Mouse (Mus musculus) forebrain, embryonic 10.5 days (tissue): ENCODE data around the gene Pamr1. TPM values are rescaled to one million over a fixed set of nuclear protein-coding genes. Genes with fewer than 3 reads are reported as not detected.

Source experiments
- DNase-seq: peaks from one replicate; pipeline ENCODE4 v3.0.0-alpha.2; 2017; ENCODE audit warnings: low spot score; ENCODE audit errors: extremely low spot score
- H3K27ac ChIP-seq: fragments of 300-500 bp; sonication (generic); 2 replicates; pipeline ENCODE4 v1.5.1; 2016; ENCODE audit warnings: mild to moderate bottlenecking
- H3K27me3 ChIP-seq: fragments of 300-500 bp; sonication (generic); 2 replicates; pipeline ENCODE4 v1.6.1; 2016; ENCODE audit warnings: mild to moderate bottlenecking; ENCODE audit not compliant: poor library complexity, severe bottlenecking
- H3K36me3 ChIP-seq: fragments of 300-500 bp; sonication (generic); replicated peaks from 2 replicates; pipeline ENCODE4 v1.6.1; 2016; ENCODE audit warnings: mild to moderate bottlenecking, moderate library complexity
- H3K4me1 ChIP-seq: fragments of 300-500 bp; sonication (generic); 2 replicates; pipeline ENCODE4 v1.6.1; 2016
- H3K4me3 ChIP-seq: fragments of 300-500 bp; sonication (generic); 2 replicates; pipeline ENCODE4 v1.5.1; 2016; ENCODE audit warnings: mild to moderate bottlenecking, moderate library complexity
- H3K9me3 ChIP-seq: fragments of 300-500 bp; sonication (generic); 2 replicates; pipeline ENCODE4 v1.6.1; 2016; ENCODE audit warnings: mild to moderate bottlenecking, moderate library complexity
- WGBS: fragments of 180-500 bp; shearing (Covaris S2); methylation state at CpG from one replicate; pipeline ENCODE4 v1.1.7; 2016; 5-methylcytosine and 5-hydroxymethylcytosine counted together
- polyA plus RNA-seq: library from polyadenylated mRNA; unstranded; fragments of >200 nt; fragmentation: Nextera tagmentation; extraction: Ambion mirVana; gene quantifications from 2 replicates; pipeline ENCODE4 v1.2.1, GENCODE M21; 2016

Gene Pamr1
- polyA plus RNA-seq, 1 experiment from 2014 or later = 0.38 TPM

- no peaks in the 10 kb centered on the region for H3K36me3 ChIP-seq
- H3K27me3 ChIP-seq = no peaks in the 10 kb centered on the region
- peaks cover 12% of the 10 kb centered on the region for H3K4me1 ChIP-seq
- no peak overlapping the region for H3K27ac ChIP-seq
- no peak overlapping the region for H3K4me3 ChIP-seq
- DNase-seq = no peak
- 93% methylated on average over 9 of the region's 9 CpGs for WGBS
- no peaks in the 10 kb centered on the region for H3K9me3 ChIP-seq
These were observed 127.0 kb downstream of the Pamr1 start for GRCm38 (mm10) chr2:102676716-102677312.

- Histone ChIP-seq H3K27me3 (no peaks in the 10 kb centered on the region), H3K4me1 (peaks cover 12% of the 10 kb centered on the region), H3K27ac (no peak overlapping the region), H3K9me3 (no peaks in the 10 kb centered on the region), H3K36me3 (no peaks in the 10 kb centered on the region), H3K4me3 (no peak overlapping the region)
- DNase-seq = no peak
- WGBS = 83% methylated on average over 6 of the region's 6 CpGs
These were observed 127.6 kb downstream of the Pamr1 start for GRCm38 (mm10) chr2:102677400-102677799.

- no peaks in the 10 kb centered on the region for H3K9me3 ChIP-seq
- H3K4me1 ChIP-seq = peaks cover 7% of the 10 kb centered on the region
- no peak overlapping the region for H3K27ac ChIP-seq
- H3K4me3 ChIP-seq = no peak overlapping the region
- no peaks in the 10 kb centered on the region for H3K27me3 ChIP-seq
- WGBS = 93% methylated on average over 7 of the region's 7 CpGs
- DNase-seq = no peak
- H3K36me3 ChIP-seq = no peaks in the 10 kb centered on the region
These were observed 131.5 kb downstream of the Pamr1 start for GRCm38 (mm10) chr2:102681351-102681750.

GRCm38 (mm10) chr2:102682168-102682567, 132.4 kb downstream of the Pamr1 start:
- no peak overlapping the region for H3K27ac ChIP-seq
- H3K9me3 ChIP-seq = no peaks in the 10 kb centered on the region
- no peaks in the 10 kb centered on the region for H3K27me3 ChIP-seq
- H3K36me3 ChIP-seq = no peaks in the 10 kb centered on the region
- H3K4me3 ChIP-seq = no peak overlapping the region
- DNase-seq = no peak
- H3K4me1 ChIP-seq = peaks cover 7% of the 10 kb centered on the region
- 57% methylated on average over 5 of the region's 5 CpGs for WGBS

GRCm38 (mm10) chr2:102685371-102686107, 135.7 kb downstream of the Pamr1 start:
- DNase-seq = no peak
- Histone ChIP-seq H3K9me3 (no peaks in the 10 kb centered on the region), H3K27me3 (no peaks in the 10 kb centered on the region), H3K4me3 (no peak overlapping the region), H3K36me3 (no peaks in the 10 kb centered on the region), H3K27ac (no peak overlapping the region), H3K4me1 (peaks cover 12% of the 10 kb centered on the region)
- 88% methylated on average over 7 of the region's 7 CpGs for WGBS

GRCm38 (mm10) chr2:102686108-102686450, 136.3 kb downstream of the Pamr1 start:
- Histone ChIP-seq H3K27me3 (no peaks in the 10 kb centered on the region), H3K4me3 (no peak overlapping the region), H3K9me3 (no peaks in the 10 kb centered on the region), H3K36me3 (no peaks in the 10 kb centered on the region), H3K4me1 (peaks cover 12% of the 10 kb centered on the region), H3K27ac (0 out of 2 replicates have a peak overlapping the region, but pooled peaks have one; percentile 35)
- no peak for DNase-seq
- 74% methylated on average over 9 of the region's 9 CpGs for WGBS

Other genes with a start within 250 kb of the Pamr1 start
- 20.6 and 21.9 TPM in 2 replicates for gene Trim44, start 142.2 kb upstream of the Pamr1 start, polyA plus RNA-seq
- gene Fjx1, start 97.5 kb upstream of the Pamr1 start, polyA plus RNA-seq = 13.3 and 13.5 TPM in 2 replicates
- 2.6 and 2.7 TPM in 2 replicates for gene Slc1a2, start 108.6 kb downstream of the Pamr1 start, polyA plus RNA-seq